ENCODE assay signal across 10 mouse cellular contexts in the genomic region with DNA sequence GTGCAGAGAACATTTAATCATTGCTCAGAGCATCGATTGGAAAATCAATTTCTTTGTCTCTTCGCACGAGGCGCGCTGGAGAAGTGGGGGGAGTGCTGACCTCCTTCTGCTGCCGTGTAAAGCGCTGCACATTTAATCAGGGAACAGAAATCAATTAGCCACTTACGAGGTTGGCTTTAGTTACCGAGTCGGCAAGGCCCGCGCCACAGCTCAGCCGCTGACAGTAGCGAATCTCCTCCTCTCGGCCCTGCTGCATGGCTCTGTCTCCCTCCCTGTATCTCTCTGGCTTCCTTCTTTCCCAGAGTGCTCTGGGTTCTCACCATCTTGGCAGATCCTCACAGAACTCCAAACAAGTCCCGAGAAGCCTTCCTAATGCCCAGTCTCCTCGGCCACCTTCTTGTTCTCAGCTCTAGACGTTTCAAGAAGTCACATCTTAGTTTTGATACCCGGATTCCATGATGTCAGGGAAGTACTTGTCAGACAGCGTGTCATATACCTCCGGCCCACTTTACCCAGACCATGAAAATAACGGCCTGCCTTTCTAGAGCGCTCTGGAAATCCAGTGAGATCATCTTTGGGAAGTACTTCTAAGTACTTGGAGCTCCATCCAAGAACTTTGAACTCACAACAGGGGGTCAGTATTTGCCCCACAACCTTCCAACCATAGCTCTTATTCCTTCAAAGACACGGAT. TPM values are rescaled to one million over a fixed set of nuclear protein-coding genes. Genes with fewer than 3 reads are reported as not detected.
DNase-seq lines count a peak whose midpoint lies in the region; ATAC-seq and TF ChIP-seq lines count a peak whose summit lies in the region.
"Had no signal": no experiment of that assay in that cellular context is flagged by ENCODE, and none has a peak within 500 bp of the region (broad histone marks: within the 10 kb centered on the region; RNA-seq: fewer than 3 reads in every experiment).

No protein-coding gene starts in this region.

- no peak overlapping the region for H3K27ac ChIP-seq in kidney, postnatal 0 days
- no peak overlapping the region for H3K27ac ChIP-seq in embryonic facial prominence, embryonic 15.5 days (replicated peaks)
- H3K27ac ChIP-seq in limb, embryonic 11.5 days (replicated peaks; ENCODE audit: low read depth, low read length), result peak overlapping the region; percentile 23; the same call in 1 of the 2 replicates
- peak overlapping the region; percentile 71 for H3K27ac ChIP-seq in neural tube, embryonic 15.5 days (replicated peaks)

- no peaks in the 10 kb centered on the region for H3K36me3 ChIP-seq in kidney, postnatal 0 days (ENCODE audit: insufficient read depth, low read length)
- no peaks in the 10 kb centered on the region for H3K36me3 ChIP-seq in embryonic facial prominence, embryonic 15.5 days
- H3K36me3 ChIP-seq in limb, embryonic 11.5 days (ENCODE audit: control insufficient read depth, insufficient read depth, low read length), result no peaks in the 10 kb centered on the region
- H3K36me3 ChIP-seq in neural tube, embryonic 15.5 days, result no peaks in the 10 kb centered on the region

- no peaks in the 10 kb centered on the region for H3K9me3 ChIP-seq in kidney, postnatal 0 days (replicated peaks; ENCODE audit: low read length)
- no peaks in the 10 kb centered on the region for H3K9me3 ChIP-seq in embryonic facial prominence, embryonic 15.5 days (replicated peaks)
- no peaks in the 10 kb centered on the region for H3K9me3 ChIP-seq in limb, embryonic 11.5 days (ENCODE audit: control insufficient read depth, low read length)
- H3K9me3 ChIP-seq in neural tube, embryonic 15.5 days (replicated peaks), result no peaks in the 10 kb centered on the region

- DNase-seq in kidney, postnatal 0 days (ENCODE audit: low spot score), result peak; percentile 54
- DNase-seq in kidney, postnatal 14 days, result no peak
- peak; percentile 54 for DNase-seq in limb, embryonic 11.5 days (ENCODE audit: low spot score)
- DNase-seq in thymus, postnatal 36 days, result no peak
- DNase-seq in thymus, adult 18-20 months, result no peak
- DNase-seq in spleen, adult 12 weeks (ENCODE audit: low spot score), result no peak
- DNase-seq: cerebellum, adult 18-20 months; lung, postnatal 14 days had no signal

- H3K4me1 ChIP-seq in kidney, postnatal 0 days (replicated peaks; ENCODE audit: insufficient read depth, low read length), result peaks cover 15% of the 10 kb centered on the region
- peaks cover 20% of the 10 kb centered on the region for H3K4me1 ChIP-seq in embryonic facial prominence, embryonic 15.5 days
- H3K4me1 ChIP-seq in limb, embryonic 11.5 days (ENCODE audit: control insufficient read depth, insufficient read depth, low read length), result peaks cover 19% of the 10 kb centered on the region
- H3K4me1 ChIP-seq in neural tube, embryonic 15.5 days, result peaks cover 24% of the 10 kb centered on the region

- H3K4me3 ChIP-seq in kidney, postnatal 0 days (replicated peaks; ENCODE audit: low read depth, low read length), result no peak overlapping the region
- H3K4me3 ChIP-seq in embryonic facial prominence, embryonic 15.5 days (replicated peaks), result peak overlapping the region; percentile 3; the same call in 1 of the 2 replicates
- no peak overlapping the region for H3K4me3 ChIP-seq in limb, embryonic 11.5 days (ENCODE audit: low read depth, low read length)
- peak overlapping the region; percentile 10; the same call in 1 of the 2 replicates for H3K4me3 ChIP-seq in neural tube, embryonic 15.5 days (replicated peaks)

- WGBS in kidney, postnatal 0 days, result 18% methylated on average over 24 of the region's 24 CpGs
- 18% methylated on average over 24 of the region's 24 CpGs for WGBS in embryonic facial prominence, embryonic 15.5 days
- 17% methylated on average over 24 of the region's 24 CpGs for WGBS in limb, embryonic 11.5 days
- 16% methylated on average over 24 of the region's 24 CpGs for WGBS in neural tube, embryonic 15.5 days

- no peak for ATAC-seq in kidney, postnatal 0 days (replicated peaks; ENCODE audit: low FRiP score, low read depth)
- no peak for ATAC-seq in embryonic facial prominence, embryonic 15.5 days (ENCODE audit: insufficient number of reproducible peaks, low FRiP score, low TSS enrichment, low read depth)
- no peak for ATAC-seq in limb, embryonic 11.5 days (ENCODE audit: insufficient number of reproducible peaks, low FRiP score, low TSS enrichment, low read depth)
- ATAC-seq in neural tube, embryonic 15.5 days (ENCODE audit: low FRiP score), result peak; percentile 62

- no peaks in the 10 kb centered on the region; the same call in 1 of the 2 replicates for H3K27me3 ChIP-seq in kidney, postnatal 0 days (ENCODE audit: insufficient read depth, low read length)
- H3K27me3 ChIP-seq in embryonic facial prominence, embryonic 15.5 days, result 0 out of 2 replicates have a peak, but pooled peaks cover 5% of the 10 kb centered on the region
- no peaks in the 10 kb centered on the region for H3K27me3 ChIP-seq in limb, embryonic 11.5 days (ENCODE audit: control insufficient read depth, insufficient read depth, low read length)
- H3K27me3 ChIP-seq in neural tube, embryonic 15.5 days (replicated peaks), result peaks cover 10% of the 10 kb centered on the region; the same call in 1 of the 2 replicates

- H3K9ac ChIP-seq in kidney, postnatal 0 days (ENCODE audit: low read depth, low read length), result no peak overlapping the region
- H3K9ac ChIP-seq in embryonic facial prominence, embryonic 15.5 days, result no peak overlapping the region
- peak overlapping the region; percentile 58 for H3K9ac ChIP-seq in limb, embryonic 11.5 days (ENCODE audit: low read length)
- 0 out of 2 replicates have a peak overlapping the region, but pooled peaks have one; percentile 26 for H3K9ac ChIP-seq in neural tube, embryonic 15.5 days (replicated peaks)

- TF ChIP-seq CTCF in kidney, postnatal 0 days (IDR thresholded peaks at IDR 0.05; ENCODE audit: low read depth), result no peak

- 0 out of 2 replicates have a peak overlapping the region, but pooled peaks have one; percentile 15 for H3K4me2 ChIP-seq in kidney, postnatal 0 days (ENCODE audit: low read length)
- peak overlapping the region; percentile 29 for H3K4me2 ChIP-seq in embryonic facial prominence, embryonic 15.5 days (replicated peaks)
- peak overlapping the region; percentile 38 for H3K4me2 ChIP-seq in limb, embryonic 11.5 days (ENCODE audit: low read depth, severe bottlenecking)
- peak overlapping the region; percentile 47 for H3K4me2 ChIP-seq in neural tube, embryonic 15.5 days

RNA-seq across cellular contexts. Expression of a gene that starts 17.5 kb away (rescaled TPM):
- 1.4 and 2.3 TPM in 2 replicates for polyA plus RNA-seq in kidney, postnatal 0 days (2015; fragmentation: Nextera tagmentation; extraction: Ambion mirVana)
- polyA plus RNA-seq in embryonic facial prominence, embryonic 15.5 days (2015; fragmentation: Nextera tagmentation; extraction: Ambion mirVana), result 2.7 and 4.1 TPM in 2 replicates
- 0.85 and 0.88 TPM in 2 replicates for polyA plus RNA-seq in limb, embryonic 11.5 days (2014; fragmentation: Nextera tagmentation; extraction: Ambion mirVana)
- polyA plus RNA-seq in neural tube, embryonic 15.5 days (2015; fragmentation: Nextera tagmentation; extraction: Ambion mirVana), result 4.4 TPM in 2 replicates

RNA-seq across cellular contexts. Expression of a gene that starts 39.1 kb away (rescaled TPM):
- polyA plus RNA-seq in kidney, postnatal 0 days (2015; fragmentation: Nextera tagmentation; extraction: Ambion mirVana), result 2.6 and 3.4 TPM in 2 replicates
- 8.0 and 8.8 TPM in 2 replicates for polyA plus RNA-seq in embryonic facial prominence, embryonic 15.5 days (2015; fragmentation: Nextera tagmentation; extraction: Ambion mirVana)
- polyA plus RNA-seq in limb, embryonic 11.5 days (2014; fragmentation: Nextera tagmentation; extraction: Ambion mirVana), result 10.6 and 10.8 TPM in 2 replicates
- 1.9 and 3.9 TPM in 2 replicates for polyA plus RNA-seq in neural tube, embryonic 15.5 days (2015; fragmentation: Nextera tagmentation; extraction: Ambion mirVana)

Comparison
In these comparisons a context has a peak if more than half of its experiments do, and no peak if none do; other contexts are left out.
1. DNase-seq: peak in kidney, postnatal 0 days (single experiment) and limb, embryonic 11.5 days (single experiment); none in kidney, postnatal 14 days (single experiment), thymus, postnatal 36 days (0 of 2), thymus, adult 18-20 months (0 of 2) and spleen, adult 12 weeks (single experiment).
2. H3K27ac ChIP-seq: peak in limb, embryonic 11.5 days (single experiment) and neural tube, embryonic 15.5 days (single experiment); none in kidney, postnatal 0 days (single experiment) and embryonic facial prominence, embryonic 15.5 days (single experiment).
3. H3K4me3 ChIP-seq: peak in embryonic facial prominence, embryonic 15.5 days (single experiment) and neural tube, embryonic 15.5 days (single experiment); none in kidney, postnatal 0 days (single experiment) and limb, embryonic 11.5 days (single experiment).
4. H3K9ac ChIP-seq: peak in limb, embryonic 11.5 days (single experiment) and neural tube, embryonic 15.5 days (single experiment); none in kidney, postnatal 0 days (single experiment) and embryonic facial prominence, embryonic 15.5 days (single experiment).
5. Peak in every context shown above with its lines, with median percentiles within 50 percentile points of each other: H3K4me2 ChIP-seq.